Mouse (Mus musculus) C2C12 (cell line): ENCODE data around the gene Zfp335.

Experiments
- CTCF ChIP-seq: IDR thresholded peaks from one replicate; pipeline ENCODE4 v1.5.1; 2011; ENCODE audit not compliant: control insufficient read depth, insufficient read depth, insufficient read length
- MAX ChIP-seq: IDR thresholded peaks from one replicate; pipeline ENCODE4 v1.6.1; 2011; ENCODE audit warnings: mild to moderate bottlenecking, control low read depth
- MYOD1 ChIP-seq: IDR thresholded peaks from one replicate; pipeline ENCODE4 v1.6.1; 2011; ENCODE audit warnings: low read depth; ENCODE audit not compliant: control insufficient read depth, insufficient read length
- MYOG ChIP-seq: IDR thresholded peaks from one replicate; pipeline ENCODE4 v1.6.1; 2011; ENCODE audit not compliant: control insufficient read depth, insufficient read length; ENCODE audit errors: extremely low read depth

GRCm38 (mm10) chr2:164960716-164961441, 49.3 kb upstream of the Zfp335 start, which contains the start of gene Slc12a5:
- TF ChIP-seq CTCF (no peak), MAX (no peak), MYOD1 (no peak), MYOG (no peak)
